Mouse (Mus musculus) G1E-ER4 (cell line): ENCODE measurements at regions not wholly inside any gene's neighbourhood (a gene's known extent, or its start where the extent isn't known, plus 50 kb on each side); places are given as distances from the start of the nearest gene placed in this dataset.

Experiments
- GATA1 ChIP-seq: IDR thresholded peaks from one replicate; pipeline ENCODE4 v1.8.0; 2012; ENCODE audit warnings: low read length, inconsistent platforms

- no peak for TF ChIP-seq GATA1
Measured at GRCm38 (mm10) chr8:10702248-10702647, 306.0 kb downstream of the Irs2 start.

- TF ChIP-seq GATA1: no peak
Measured at GRCm38 (mm10) chr8:10701648-10702061, 306.6 kb downstream of the Irs2 start.

- no peak for TF ChIP-seq GATA1
Measured at GRCm38 (mm10) chr8:10701226-10701625, 307.0 kb downstream of the Irs2 start.

GRCm38 (mm10) chr8:10699669-10700068 is 308.6 kb downstream of the Irs2 start:
- no peak for TF ChIP-seq GATA1

GRCm38 (mm10) chr8:10695181-10695580 is 313.1 kb downstream of the Irs2 start:
- no peak for TF ChIP-seq GATA1

- no peak for TF ChIP-seq GATA1
Measured at GRCm38 (mm10) chr8:10690659-10691058, 317.6 kb downstream of the Irs2 start.

- no peak for TF ChIP-seq GATA1
Measured at GRCm38 (mm10) chr8:10689881-10690280, 318.4 kb downstream of the Irs2 start.

- TF ChIP-seq GATA1: no peak
Measured at GRCm38 (mm10) chr8:10687867-10688561, 320.2 kb downstream of the Irs2 start.
